Mouse (Mus musculus) forebrain, postnatal 0 days (tissue): ENCODE measurements around the gene Cyth4. TPM values are rescaled to one million over a fixed set of nuclear protein-coding genes. Genes with fewer than 3 reads are reported as not detected.

Source experiments
- ATAC-seq: fragments of 200-750 bp; cut with Nextera tagmentation; 2 replicates; pipeline ENCODE4 v1.8.0; 2017; ENCODE audit warnings: mild to moderate bottlenecking, moderate library complexity
- DNase-seq: peaks from one replicate; pipeline ENCODE4 v3.0.0-alpha.2; 2015
- H3K27ac ChIP-seq: fragments of 300-500 bp; sonication (generic); 2 replicates; pipeline ENCODE4 v1.5.1; 2014; ENCODE audit warnings: low read depth, mild to moderate bottlenecking, antibody characterized with exemption, low read length, moderate library complexity, mixed read lengths
- H3K27me3 ChIP-seq: fragments of 300-500 bp; sonication (generic); 2 replicates; pipeline ENCODE4 v1.6.1; 2014; ENCODE audit warnings: mild to moderate bottlenecking, low read length, mixed read lengths; ENCODE audit not compliant: insufficient read depth
- H3K36me3 ChIP-seq: fragments of 300-500 bp; sonication (generic); 2 replicates; pipeline ENCODE4 v1.6.1; 2014; ENCODE audit warnings: mild to moderate bottlenecking, moderate library complexity; ENCODE audit not compliant: insufficient read depth
- H3K4me1 ChIP-seq: fragments of 300-500 bp; sonication (generic); 2 replicates; pipeline ENCODE4 v1.6.1; 2014; ENCODE audit warnings: antibody characterized with exemption; ENCODE audit not compliant: insufficient read depth
- H3K4me2 ChIP-seq: fragments of 300-500 bp; sonication (generic); 2 replicates; pipeline ENCODE4 v1.6.1; 2014; ENCODE audit warnings: low read depth, mild to moderate bottlenecking, moderate library complexity
- H3K4me3 ChIP-seq: fragments of 300-500 bp; sonication (generic); 2 replicates; pipeline ENCODE4 v1.5.1; 2014; ENCODE audit warnings: low read depth, low read length, mixed read lengths
- H3K9ac ChIP-seq: fragments of 300-500 bp; sonication (generic); 2 replicates; pipeline ENCODE4 v1.6.1; 2014; ENCODE audit warnings: mild to moderate bottlenecking
- H3K9me3 ChIP-seq: fragments of 300-500 bp; sonication (generic); 2 replicates; pipeline ENCODE4 v1.6.1; 2016; ENCODE audit warnings: low read length
- CTCF ChIP-seq: sonication (generic); IDR thresholded peaks from 2 replicates; pipeline ENCODE4 v1.5.1; 2016; ENCODE audit warnings: antibody characterized with exemption, control low read depth, low read depth
- WGBS: fragments of 180-500 bp; shearing (Covaris S2); extraction: QIAGEN DNeasy Blood & Tissue Kit; methylation state at CpG from one replicate; pipeline ENCODE4 v1.1.7; 2014; 5-methylcytosine and 5-hydroxymethylcytosine counted together
- polyA plus RNA-seq: library from polyadenylated mRNA; unstranded; fragments of >200 nt; fragmentation: Nextera tagmentation; extraction: Ambion mirVana; gene quantifications from 2 replicates; pipeline ENCODE4 v1.2.1, GENCODE M21; 2015
- total RNA-seq: library from RNA; depleted of rRNA; stranded (reverse); fragments of >200 nt; gene quantifications from 2 replicates; pipeline ENCODE4 v1.2.3, GENCODE M21; 2014

The Cyth4 gene
- total and polyA plus RNA-seq, 2 experiments from 2014 or later: 5.5 to 9.8 TPM

GRCm38 (mm10) chr15:78616973-78617372 is 20.1 kb downstream of the Cyth4 start:
- H3K9ac ChIP-seq: no peak overlapping the region
- no peak for TF ChIP-seq CTCF
- H3K27me3 ChIP-seq: no peaks in the 10 kb centered on the region
- ATAC-seq (no peak), DNase-seq (no peak)
- 82% methylated on average over 2 of the region's 2 CpGs for WGBS
- H3K4me1 ChIP-seq: no peaks in the 10 kb centered on the region
- H3K36me3 ChIP-seq: no peaks in the 10 kb centered on the region
- H3K9me3 ChIP-seq: no peaks in the 10 kb centered on the region
- H3K4me2 ChIP-seq: no peak overlapping the region
- H3K27ac ChIP-seq: no peak overlapping the region
- no peak overlapping the region for H3K4me3 ChIP-seq

GRCm38 (mm10) chr15:78623426-78623825 is 26.6 kb downstream of the Cyth4 start:
- no peak overlapping the region for H3K27ac ChIP-seq
- no peaks in the 10 kb centered on the region for H3K27me3 ChIP-seq
- DNase-seq (peak; percentile 86), ATAC-seq (peak; percentile 55; the same call in 1 of the 2 replicates)
- 0 out of 2 replicates have a peak overlapping the region, but pooled peaks have one; percentile 6 for H3K4me2 ChIP-seq
- no peak overlapping the region for H3K9ac ChIP-seq
- TF ChIP-seq CTCF: peak; percentile 98
- no peaks in the 10 kb centered on the region for H3K36me3 ChIP-seq
- no peaks in the 10 kb centered on the region for H3K9me3 ChIP-seq
- no peaks in the 10 kb centered on the region; the same call in 1 of the 2 replicates for H3K4me1 ChIP-seq
- WGBS: 11% methylated on average over 5 of the region's 5 CpGs
- no peak overlapping the region for H3K4me3 ChIP-seq

DNA sequence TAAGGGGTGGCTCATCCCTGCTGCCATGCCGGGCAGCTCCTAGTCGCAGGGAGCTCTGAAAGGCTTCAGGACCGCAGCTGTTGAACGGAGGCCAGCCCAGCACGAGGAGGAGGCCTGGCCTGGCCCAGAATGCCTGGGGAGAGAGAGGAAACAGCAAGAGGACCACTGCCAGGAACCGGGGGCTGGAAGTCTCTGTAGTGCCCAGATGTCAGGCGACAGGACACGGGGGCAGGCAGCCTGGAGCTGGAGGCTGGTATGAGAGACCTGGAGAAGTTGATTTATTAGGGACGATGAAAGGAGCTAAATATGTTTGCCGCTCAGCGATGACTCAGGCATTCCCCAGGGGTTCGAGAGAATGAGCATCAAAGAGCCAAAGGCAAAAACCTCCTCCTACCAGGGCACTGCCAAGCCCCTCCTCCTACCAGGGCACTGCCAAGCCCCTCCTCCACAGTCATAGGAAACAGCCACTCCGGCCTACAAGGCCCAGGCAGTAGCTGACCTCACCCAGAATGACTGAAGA is 27.6 kb downstream of the Cyth4 start:
- DNase-seq (peak; percentile 63), ATAC-seq (peak; percentile 81)
- no peaks in the 10 kb centered on the region; the same call in 1 of the 2 replicates for H3K4me1 ChIP-seq
- no peaks in the 10 kb centered on the region for H3K9me3 ChIP-seq
- TF ChIP-seq CTCF: no peak
- WGBS: 23% methylated on average over 13 of the region's 13 CpGs
- H3K4me2 ChIP-seq: no peak overlapping the region
- no peaks in the 10 kb centered on the region for H3K36me3 ChIP-seq
- no peak overlapping the region for H3K4me3 ChIP-seq
- H3K27me3 ChIP-seq: no peaks in the 10 kb centered on the region
- 0 out of 2 replicates have a peak overlapping the region, but pooled peaks have one; percentile 21 for H3K27ac ChIP-seq
- H3K9ac ChIP-seq: no peak overlapping the region

- H3K27ac ChIP-seq: no peak overlapping the region
- ATAC-seq (no peak), DNase-seq (no peak)
- H3K4me3 ChIP-seq: no peak overlapping the region
- H3K36me3 ChIP-seq: no peaks in the 10 kb centered on the region
- no peak for TF ChIP-seq CTCF
- no peaks in the 10 kb centered on the region for H3K27me3 ChIP-seq
- H3K9me3 ChIP-seq: no peaks in the 10 kb centered on the region
- no peak overlapping the region for H3K4me2 ChIP-seq
- WGBS: 42% methylated on average over 3 of the region's 3 CpGs
- H3K9ac ChIP-seq: no peak overlapping the region
- no peaks in the 10 kb centered on the region; the same call in 1 of the 2 replicates for H3K4me1 ChIP-seq
Measured at GRCm38 (mm10) chr15:78624961-78625360, 28.1 kb downstream of the Cyth4 start.

- Histone ChIP-seq H3K9ac (no peak overlapping the region), H3K27me3 (no peaks in the 10 kb centered on the region), H3K4me1 (no peaks in the 10 kb centered on the region; the same call in 1 of the 2 replicates), H3K4me3 (no peak overlapping the region), H3K36me3 (no peaks in the 10 kb centered on the region), H3K9me3 (no peaks in the 10 kb centered on the region), H3K27ac (no peak overlapping the region), H3K4me2 (no peak overlapping the region)
- no peak for DNase-seq
- TF ChIP-seq CTCF: no peak
- no peak for ATAC-seq
- 75% methylated on average over 13 of the region's 13 CpGs for WGBS
Measured at GRCm38 (mm10) chr15:78626285-78626684, 29.4 kb downstream of the Cyth4 start.

DNA sequence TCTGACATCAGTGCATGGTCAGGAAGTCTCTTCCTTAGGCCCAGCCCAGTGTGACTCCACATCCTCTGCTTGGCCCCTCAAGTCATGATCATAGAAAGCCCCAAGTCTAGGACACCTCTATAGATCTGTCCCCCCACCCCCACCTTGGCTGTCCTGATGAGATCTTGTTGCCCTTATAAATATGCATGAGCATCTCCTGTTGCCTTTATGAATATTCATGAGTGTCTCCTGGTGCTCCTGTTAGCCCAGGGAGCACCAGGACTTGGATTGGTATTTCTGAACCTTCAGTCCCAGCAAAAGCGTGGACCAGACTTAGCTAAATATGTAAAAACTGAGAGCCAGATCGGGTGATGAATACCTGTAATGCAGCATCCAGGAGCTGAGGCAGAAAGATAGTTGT is 35.5 kb downstream of the Cyth4 start:
- Histone ChIP-seq H3K4me1 (peaks cover 9% of the 10 kb centered on the region; the same call in 1 of the 2 replicates), H3K9me3 (no peaks in the 10 kb centered on the region), H3K27me3 (no peaks in the 10 kb centered on the region), H3K27ac (no peak overlapping the region), H3K4me2 (no peak overlapping the region), H3K4me3 (no peak overlapping the region), H3K9ac (no peak overlapping the region), H3K36me3 (no peaks in the 10 kb centered on the region)
- no peak for TF ChIP-seq CTCF
- DNase-seq (no peak), ATAC-seq (no peak)
- WGBS: 53% methylated on average over 2 of the region's 2 CpGs

GRCm38 (mm10) chr15:78633413-78633812 is 36.6 kb downstream of the Cyth4 start:
- TF ChIP-seq CTCF: no peak
- no peak overlapping the region for H3K4me2 ChIP-seq
- no peaks in the 10 kb centered on the region for H3K27me3 ChIP-seq
- DNase-seq: no peak
- no peak overlapping the region for H3K4me3 ChIP-seq
- 42% methylated on average over 5 of the region's 5 CpGs for whole genome bisulfite sequencing
- no peak overlapping the region for H3K9ac ChIP-seq
- H3K36me3 ChIP-seq: no peaks in the 10 kb centered on the region
- no peaks in the 10 kb centered on the region for H3K9me3 ChIP-seq
- no peak overlapping the region for H3K27ac ChIP-seq
- peaks cover 9% of the 10 kb centered on the region; the same call in 1 of the 2 replicates for H3K4me1 ChIP-seq
- ATAC-seq: no peak
